Mouse (Mus musculus): ENCODE measurements at regions not wholly inside any gene's neighbourhood (a gene's known extent, or its start where the extent isn't known, plus 50 kb on each side); places are given as distances from the start of the nearest gene placed in this dataset.

GRCm38 (mm10) chr7:116857141-116857540 lies 353.0 kb downstream of the Nucb2 start:
- peak; percentile 46 to 67 for DNase-seq (ENCODE audit: low spot score in 2 of 2)

- DNase-seq (ENCODE audit: low spot score in 2 of 2): peak in 1 of 2 experiments; percentile 9
Measured at GRCm38 (mm10) chr7:116857744-116858143, 353.6 kb downstream of the Nucb2 start.

GRCm38 (mm10) chr7:116882268-116882964 lies 378.2 kb downstream of the Nucb2 start:
- no peak for DNase-seq (ENCODE audit: low spot score in 2 of 2)

GRCm38 (mm10) chr7:116893846-116894245 lies 389.7 kb downstream of the Nucb2 start:
- no peak for DNase-seq (ENCODE audit: low spot score in 2 of 2)

- no peak for DNase-seq (ENCODE audit: low spot score in 2 of 2)
Measured at GRCm38 (mm10) chr7:116915797-116916196, 411.6 kb downstream of the Nucb2 start.

- no peak for DNase-seq (ENCODE audit: low spot score in 2 of 2)
Measured at GRCm38 (mm10) chr7:116917921-116918670, 413.9 kb downstream of the Nucb2 start.

- DNase-seq (ENCODE audit: low spot score in 2 of 2): no peak
Measured at GRCm38 (mm10) chr7:116946448-116946847, 434.3 kb upstream of the Xylt1 start.

- DNase-seq (ENCODE audit: low spot score in 2 of 2): peak; percentile 21 to 22
Measured at GRCm38 (mm10) chr7:116959196-116959895, 421.4 kb upstream of the Xylt1 start.

GRCm38 (mm10) chr7:116963839-116964238 lies 416.9 kb upstream of the Xylt1 start:
- peak; percentile 23 to 26 for DNase-seq (ENCODE audit: low spot score in 2 of 2)

- no peak for DNase-seq (ENCODE audit: low spot score in 2 of 2)
Measured at GRCm38 (mm10) chr7:116991351-116991750, 389.4 kb upstream of the Xylt1 start.

- DNase-seq (ENCODE audit: low spot score in 2 of 2): no peak
Measured at GRCm38 (mm10) chr7:116992166-116992565, 388.6 kb upstream of the Xylt1 start.

GRCm38 (mm10) chr7:116995770-116996169 lies 385.0 kb upstream of the Xylt1 start:
- DNase-seq (ENCODE audit: low spot score in 2 of 2): no peak

GRCm38 (mm10) chr7:117003167-117003566 lies 377.6 kb upstream of the Xylt1 start:
- DNase-seq (ENCODE audit: low spot score in 2 of 2): no peak

- DNase-seq (ENCODE audit: low spot score in 2 of 2): peak; percentile 65 to 70
Measured at GRCm38 (mm10) chr7:117018349-117018748, 362.4 kb upstream of the Xylt1 start.

- no peak for DNase-seq (ENCODE audit: low spot score in 2 of 2)
Measured at GRCm38 (mm10) chr7:117021716-117022115, 359.1 kb upstream of the Xylt1 start.

- peak; percentile 25 to 37 for DNase-seq (ENCODE audit: low spot score in 2 of 2)
Measured at GRCm38 (mm10) chr7:117044926-117045325, 335.9 kb upstream of the Xylt1 start.

GRCm38 (mm10) chr7:117049249-117049648 lies 331.5 kb upstream of the Xylt1 start:
- DNase-seq (ENCODE audit: low spot score in 2 of 2): no peak

GRCm38 (mm10) chr7:117065771-117066170 lies 315.0 kb upstream of the Xylt1 start:
- DNase-seq (ENCODE audit: low spot score in 2 of 2): peak in 1 of 2 experiments; percentile 8

GRCm38 (mm10) chr7:117090911-117091550 lies 289.7 kb upstream of the Xylt1 start:
- DNase-seq (ENCODE audit: low spot score in 2 of 2): peak; percentile 66 to 80

- no peak for DNase-seq (ENCODE audit: low spot score in 2 of 2)
Measured at GRCm38 (mm10) chr7:117092860-117093259, 287.9 kb upstream of the Xylt1 start.

- no peak for DNase-seq (ENCODE audit: low spot score in 2 of 2)
Measured at GRCm38 (mm10) chr7:117097618-117098017, 283.2 kb upstream of the Xylt1 start.

- DNase-seq (ENCODE audit: low spot score in 2 of 2): no peak
Measured at GRCm38 (mm10) chr7:117099041-117099440, 281.7 kb upstream of the Xylt1 start.
